Mouse (Mus musculus) intestine, postnatal 0 days (tissue): ENCODE measurements around the gene Timm10. TPM values are rescaled to one million over a fixed set of nuclear protein-coding genes. Genes with fewer than 3 reads are reported as not detected.

Source experiments
- ATAC-seq: fragments of 200-750 bp; cut with Nextera tagmentation; 2 replicates; pipeline ENCODE4 v1.8.0; 2017; ENCODE audit warnings: mild to moderate bottlenecking, moderate TSS enrichment, moderate library complexity
- H3K27ac ChIP-seq: fragments of 300-500 bp; sonication (generic); 2 replicates; pipeline ENCODE4 v1.5.1; 2014; ENCODE audit warnings: mild to moderate bottlenecking, low read depth, low read length, moderate library complexity
- H3K27me3 ChIP-seq: fragments of 300-500 bp; sonication (generic); replicated peaks from 2 replicates; pipeline ENCODE4 v1.6.1; 2014; ENCODE audit warnings: low read length, mixed read lengths; ENCODE audit not compliant: control insufficient read depth, insufficient read depth
- H3K36me3 ChIP-seq: fragments of 300-500 bp; sonication (generic); 2 replicates; pipeline ENCODE4 v1.6.1; 2014; ENCODE audit warnings: mild to moderate bottlenecking, moderate library complexity; ENCODE audit not compliant: control insufficient read depth, insufficient read depth
- H3K4me1 ChIP-seq: fragments of 300-500 bp; sonication (generic); replicated peaks from 2 replicates; pipeline ENCODE4 v1.6.1; 2014; ENCODE audit warnings: antibody characterized with exemption, low read length, mixed read lengths; ENCODE audit not compliant: control insufficient read depth, insufficient read depth
- H3K4me2 ChIP-seq: fragments of 300-500 bp; sonication (generic); replicated peaks from 2 replicates; pipeline ENCODE4 v1.6.1; 2014; ENCODE audit warnings: low read depth, mild to moderate bottlenecking, moderate library complexity
- H3K4me3 ChIP-seq: fragments of 300-500 bp; sonication (generic); 2 replicates; pipeline ENCODE4 v1.5.1; 2014; ENCODE audit warnings: low read depth, low read length
- H3K9ac ChIP-seq: fragments of 300-500 bp; sonication (generic); 2 replicates; pipeline ENCODE4 v1.6.1; 2014; ENCODE audit warnings: mild to moderate bottlenecking, low read depth, low read length
- H3K9me3 ChIP-seq: fragments of 300-500 bp; sonication (generic); 2 replicates; pipeline ENCODE4 v1.6.1; 2016; ENCODE audit warnings: mixed run types; ENCODE audit not compliant: control insufficient read depth
- CTCF ChIP-seq: sonication (generic); IDR thresholded peaks from 2 replicates; pipeline ENCODE4 v1.5.1; 2016; ENCODE audit warnings: low read depth, mild to moderate bottlenecking, control low read depth, antibody characterized with exemption, moderate library complexity
- WGBS: fragments of 180-500 bp; shearing (Covaris S2); extraction: QIAGEN DNeasy Blood & Tissue Kit; methylation state at CpG from one replicate; pipeline ENCODE4 v1.1.7; 2014; 5-methylcytosine and 5-hydroxymethylcytosine counted together
- polyA plus RNA-seq: library from polyadenylated mRNA; unstranded; fragments of >200 nt; fragmentation: Nextera tagmentation; extraction: Ambion mirVana; gene quantifications from 2 replicates; pipeline ENCODE4 v1.2.1, GENCODE M21; 2015

Timm10 gene
- polyA plus RNA-seq, 1 experiment from 2014 or later: 59.2 TPM

DNA sequence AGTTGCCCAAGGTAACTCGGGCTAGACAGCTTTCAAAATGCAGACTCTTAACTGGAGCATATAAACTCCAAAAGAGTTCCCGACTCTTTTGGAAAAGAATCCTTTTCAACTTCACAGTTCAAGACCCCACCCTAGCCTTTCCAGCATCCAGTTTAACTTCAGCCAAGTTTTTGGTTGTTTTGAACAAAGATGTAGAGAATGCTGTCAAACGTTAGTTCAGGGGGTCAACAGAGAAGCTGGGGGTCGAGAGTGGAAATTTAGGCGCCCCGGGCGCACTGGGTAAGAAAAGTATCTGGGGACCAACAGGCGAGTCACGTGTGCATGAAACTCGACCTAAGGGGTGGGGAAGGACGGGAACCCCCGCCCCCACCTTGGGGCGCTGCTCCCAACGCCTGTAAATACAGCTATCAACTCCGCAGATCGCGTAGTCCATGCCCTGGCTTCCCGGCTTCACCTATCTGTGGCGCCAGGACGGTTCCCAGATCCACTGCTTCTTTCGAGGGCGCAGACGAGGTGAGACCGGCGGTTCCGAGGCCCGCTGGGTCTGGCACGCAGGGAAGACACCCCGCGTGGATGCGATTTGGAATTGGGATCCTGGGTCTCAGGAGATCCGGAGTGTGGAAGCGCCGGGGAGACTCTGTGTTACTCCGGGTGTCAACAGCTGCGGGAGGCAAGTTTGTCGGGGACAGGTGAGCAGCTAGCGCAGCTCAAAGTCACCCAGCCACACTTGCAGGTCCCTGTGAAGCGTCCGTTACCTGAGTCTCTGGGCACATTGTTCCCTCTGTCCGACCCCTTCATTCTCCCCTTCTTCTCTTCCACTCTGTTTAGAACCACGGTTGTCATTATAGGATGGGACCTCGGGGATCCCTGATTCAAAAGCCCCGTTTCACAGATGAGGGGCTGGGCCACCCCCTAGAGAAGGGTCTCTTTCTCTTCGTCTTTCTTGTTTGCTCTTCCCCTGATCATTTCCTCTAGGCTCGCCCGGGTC, 12.5 kb downstream of the Timm10 start:
- ATAC-seq: 0 out of 2 replicates have a peak, but pooled peaks have one; percentile 17

GRCm38 (mm10) chr2:84840016-84840747, 13.4 kb downstream of the Timm10 start:
- Histone ChIP-seq H3K27ac (peak overlapping the region; percentile 15), H3K27me3 (no peaks in the 10 kb centered on the region), H3K9ac (peak overlapping the region; percentile 48), H3K36me3 (no peaks in the 10 kb centered on the region), H3K4me3 (peak overlapping the region; percentile 48), H3K4me2 (peak overlapping the region; percentile 98), H3K4me1 (no peaks in the 10 kb centered on the region), H3K9me3 (no peaks in the 10 kb centered on the region)
- under 1% methylated on average over 54 of the region's 54 CpGs for WGBS
- peak; percentile 68 for ATAC-seq
- TF ChIP-seq CTCF: no peak

More for the DNA sequence above, 12.5 kb downstream of the Timm10 start:
- Histone ChIP-seq H3K9ac (peak overlapping the region; percentile 48), H3K4me3 (peak overlapping the region; percentile 48), H3K4me1 (no peaks in the 10 kb centered on the region), H3K36me3 (no peaks in the 10 kb centered on the region), H3K9me3 (no peaks in the 10 kb centered on the region), H3K4me2 (peak overlapping the region; percentile 98), H3K27ac (peak overlapping the region; percentile 15; the same call in 1 of the 2 replicates), H3K27me3 (no peaks in the 10 kb centered on the region)
- WGBS: 2% methylated on average over 47 of the region's 47 CpGs
- no peak for TF ChIP-seq CTCF

GRCm38 (mm10) chr2:84840748-84841563, 14.2 kb downstream of the Timm10 start:
- Histone ChIP-seq H3K27ac (peak overlapping the region; percentile 15; the same call in 1 of the 2 replicates), H3K9ac (peak overlapping the region; percentile 48), H3K9me3 (no peaks in the 10 kb centered on the region), H3K4me1 (no peaks in the 10 kb centered on the region), H3K4me2 (peak overlapping the region; percentile 98), H3K27me3 (no peaks in the 10 kb centered on the region), H3K36me3 (no peaks in the 10 kb centered on the region), H3K4me3 (peak overlapping the region; percentile 48)
- ATAC-seq: peak; percentile 12; the same call in 1 of the 2 replicates
- TF ChIP-seq CTCF: no peak
- 6% methylated on average over 17 of the region's 17 CpGs for WGBS

DNA sequence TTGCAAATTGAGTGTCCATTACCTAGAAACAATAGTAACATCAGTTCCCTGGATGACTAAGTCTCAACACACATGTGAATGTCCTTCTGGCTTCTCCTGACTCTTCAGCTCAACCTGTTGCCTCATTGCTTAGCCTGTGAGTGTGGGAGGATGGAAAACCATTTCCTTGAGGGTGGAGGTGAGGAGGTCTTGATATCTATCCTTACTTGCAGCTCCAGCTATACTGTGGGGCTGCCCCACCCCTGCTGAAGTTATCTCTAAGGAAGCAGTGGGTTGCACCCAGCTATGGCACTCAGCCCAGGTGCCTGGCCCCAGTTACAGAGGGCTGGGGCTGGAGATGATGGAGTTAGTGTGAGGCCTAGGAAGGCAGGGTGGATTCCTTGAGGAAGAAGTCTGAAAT, 15.1 kb downstream of the Timm10 start:
- Histone ChIP-seq H3K9ac (no peak overlapping the region), H3K27ac (no peak overlapping the region), H3K4me1 (no peaks in the 10 kb centered on the region), H3K36me3 (no peaks in the 10 kb centered on the region), H3K4me3 (no peak overlapping the region), H3K9me3 (no peaks in the 10 kb centered on the region), H3K27me3 (no peaks in the 10 kb centered on the region), H3K4me2 (no peak overlapping the region)
- no peak for TF ChIP-seq CTCF
- ATAC-seq: no peak

- Histone ChIP-seq H3K27me3 (no peaks in the 10 kb centered on the region), H3K27ac (no peak overlapping the region), H3K4me3 (no peak overlapping the region), H3K4me2 (no peak overlapping the region), H3K9me3 (no peaks in the 10 kb centered on the region), H3K36me3 (no peaks in the 10 kb centered on the region), H3K9ac (no peak overlapping the region), H3K4me1 (no peaks in the 10 kb centered on the region)
- ATAC-seq: no peak
- no peak for TF ChIP-seq CTCF
- 73% methylated on average over 6 of the region's 6 CpGs for WGBS
Measured at GRCm38 (mm10) chr2:84843654-84844053, 16.9 kb downstream of the Timm10 start.
